Comparison of ENCODE assay signal across 9 mouse cellular contexts in genomic region chr2:129232484-129232883, GRCm38 (mm10). TPM values are rescaled to one million over a fixed set of nuclear protein-coding genes. Genes with fewer than 3 reads are reported as not detected.
A peak's percentile ranks its signal among the peaks of the same experiment; 100 is the strongest.
DNase-seq lines count a peak whose midpoint lies in the region; ATAC-seq lines count a peak whose summit lies in the region.
"Had no signal": no experiment of that assay in that cellular context is flagged by ENCODE, and none has a peak within 500 bp of the region (broad histone marks: within the 10 kb centered on the region; RNA-seq: fewer than 3 reads in every experiment).

No protein-coding gene starts in this region.

- no peaks in the 10 kb centered on the region for H3K36me3 ChIP-seq in heart, embryonic 12.5 days
- H3K36me3 ChIP-seq in liver, embryonic 15.5 days (replicated peaks) = no peaks in the 10 kb centered on the region

- peak overlapping the region; percentile 56 for H3K27ac ChIP-seq in heart, embryonic 12.5 days (ENCODE audit: poor library complexity, severe bottlenecking)
- peak overlapping the region; percentile 92 for H3K27ac ChIP-seq in liver, embryonic 15.5 days (replicated peaks)

- H3K9ac ChIP-seq in heart, embryonic 12.5 days = no peak overlapping the region
- H3K9ac ChIP-seq in liver, embryonic 15.5 days = peak overlapping the region; percentile 65

- H3K4me3 ChIP-seq in heart, embryonic 12.5 days = no peak overlapping the region
- H3K4me3 ChIP-seq in liver, embryonic 15.5 days (replicated peaks) = 0 out of 2 replicates have a peak overlapping the region, but pooled peaks have one; percentile 44

- DNase-seq in heart, postnatal 25 days (ENCODE audit: low spot score) = no peak
- peak; percentile 89 to 91 for DNase-seq in kidney, adult 8-10 months
- DNase-seq in layer of hippocampus, adult 9-10 months (ENCODE audit: low spot score) = no peak
- no peak for DNase-seq in neural tube, embryonic 10.5 days (ENCODE audit: extremely low spot score, low spot score)
- DNase-seq in cerebellum, adult 9-11 months = no peak
- DNase-seq: heart, postnatal 4 days had no signal

- WGBS in heart, embryonic 12.5 days = 72% methylated on average over 9 of the region's 9 CpGs
- 69% methylated on average over 9 of the region's 9 CpGs for WGBS in liver, embryonic 15.5 days (ENCODE audit: insufficient replicate concordance)

- peaks cover 8% of the 10 kb centered on the region; the same call in 1 of the 2 replicates for H3K4me1 ChIP-seq in heart, embryonic 12.5 days (replicated peaks)
- H3K4me1 ChIP-seq in liver, embryonic 15.5 days (replicated peaks) = peaks cover 80% of the 10 kb centered on the region

- peak; percentile 82 for ATAC-seq in heart, embryonic 12.5 days (ENCODE audit: insufficient number of reproducible peaks, low FRiP score)
- ATAC-seq in erythroblast, adult 5-6 weeks (replicated peaks; ENCODE audit: low FRiP score, poor library complexity, severe bottlenecking) = peak; percentile 59
- peak; percentile 36 for ATAC-seq in liver, embryonic 15.5 days (ENCODE audit: insufficient read depth)

- no peaks in the 10 kb centered on the region for H3K27me3 ChIP-seq in heart, embryonic 12.5 days (replicated peaks)
- no peaks in the 10 kb centered on the region for H3K27me3 ChIP-seq in liver, embryonic 15.5 days

- intact Hi-C loops in heart, postnatal 25 days (cut with DNase I) = no loop called here

- H3K9me3 ChIP-seq in heart, embryonic 12.5 days (replicated peaks) = no peaks in the 10 kb centered on the region
- H3K9me3 ChIP-seq in liver, embryonic 15.5 days (replicated peaks) = no peaks in the 10 kb centered on the region

- peak overlapping the region; percentile 33; the same call in 1 of the 2 replicates for H3K4me2 ChIP-seq in heart, embryonic 12.5 days
- peak overlapping the region; percentile 65 for H3K4me2 ChIP-seq in liver, embryonic 15.5 days

RNA-seq across cellular contexts. Expression of gene Slc20a1, which starts 33.9 kb away (rescaled TPM):
- polyA plus RNA-seq in heart, embryonic 12.5 days (2016; fragmentation: Nextera tagmentation; extraction: Ambion mirVana) = 45.8 and 47.5 TPM in 2 replicates
- 10 to 100 TPM; 11.3 to 12.4 TPM for total RNA-seq in heart, postnatal 25 days (2021)
- 40.5 and 44.1 TPM in 2 replicates for total RNA-seq in erythroblast, adult 5-6 weeks (2015; ENCODE audit: low replicate concordance)
- total RNA-seq in erythroblast, adult 5-6 weeks (2017; ENCODE audit: low replicate concordance) = 240 and 313 TPM in 2 replicates
- 42.8 and 48.3 TPM in 2 replicates for polyA plus RNA-seq in liver, embryonic 15.5 days (2015; fragmentation: Nextera tagmentation; extraction: Ambion mirVana)

Comparison
In these comparisons a context has a peak if more than half of its experiments do, and no peak if none do; other contexts are left out.
1. DNase-seq: peak in kidney, adult 8-10 months (2 of 2); none in heart, postnatal 25 days (single experiment), layer of hippocampus, adult 9-10 months (single experiment), neural tube, embryonic 10.5 days (single experiment) and cerebellum, adult 9-11 months (single experiment).
2. Peak in every context shown above with its lines, with median percentiles within 50 percentile points of each other: ATAC-seq.